Mouse (Mus musculus) forebrain, postnatal 0 days (tissue): Measurements from ENCODE around the gene Tprkb. TPM values are rescaled to one million over a fixed set of nuclear protein-coding genes. Genes with fewer than 3 reads are reported as not detected.
"Not testable (repeated sequence)": the region's sequence is repeated elsewhere in the genome, so short reads cannot be mapped to it uniquely, and the experiment has no call there.

ENCODE experiments used
- ATAC-seq: fragments of 200-750 bp; cut with Nextera tagmentation; 2 replicates; pipeline ENCODE4 v1.8.0; 2017; ENCODE audit warnings: mild to moderate bottlenecking, moderate library complexity
- DNase-seq: peaks from one replicate; pipeline ENCODE4 v3.0.0-alpha.2; 2015
- H3K27ac ChIP-seq: fragments of 300-500 bp; sonication (generic); 2 replicates; pipeline ENCODE4 v1.5.1; 2014; ENCODE audit warnings: low read depth, mild to moderate bottlenecking, antibody characterized with exemption, low read length, moderate library complexity, mixed read lengths
- H3K27me3 ChIP-seq: fragments of 300-500 bp; sonication (generic); 2 replicates; pipeline ENCODE4 v1.6.1; 2014; ENCODE audit warnings: mild to moderate bottlenecking, low read length, mixed read lengths; ENCODE audit not compliant: insufficient read depth
- H3K36me3 ChIP-seq: fragments of 300-500 bp; sonication (generic); 2 replicates; pipeline ENCODE4 v1.6.1; 2014; ENCODE audit warnings: mild to moderate bottlenecking, moderate library complexity; ENCODE audit not compliant: insufficient read depth
- H3K4me1 ChIP-seq: fragments of 300-500 bp; sonication (generic); 2 replicates; pipeline ENCODE4 v1.6.1; 2014; ENCODE audit warnings: antibody characterized with exemption; ENCODE audit not compliant: insufficient read depth
- H3K4me2 ChIP-seq: fragments of 300-500 bp; sonication (generic); 2 replicates; pipeline ENCODE4 v1.6.1; 2014; ENCODE audit warnings: low read depth, mild to moderate bottlenecking, moderate library complexity
- H3K4me3 ChIP-seq: fragments of 300-500 bp; sonication (generic); 2 replicates; pipeline ENCODE4 v1.5.1; 2014; ENCODE audit warnings: low read depth, low read length, mixed read lengths
- H3K9ac ChIP-seq: fragments of 300-500 bp; sonication (generic); 2 replicates; pipeline ENCODE4 v1.6.1; 2014; ENCODE audit warnings: mild to moderate bottlenecking
- H3K9me3 ChIP-seq: fragments of 300-500 bp; sonication (generic); 2 replicates; pipeline ENCODE4 v1.6.1; 2016; ENCODE audit warnings: low read length
- CTCF ChIP-seq: sonication (generic); IDR thresholded peaks from 2 replicates; pipeline ENCODE4 v1.5.1; 2016; ENCODE audit warnings: antibody characterized with exemption, control low read depth, low read depth
- WGBS: fragments of 180-500 bp; shearing (Covaris S2); extraction: QIAGEN DNeasy Blood & Tissue Kit; methylation state at CpG from one replicate; pipeline ENCODE4 v1.1.7; 2014; 5-methylcytosine and 5-hydroxymethylcytosine counted together
- polyA plus RNA-seq: library from polyadenylated mRNA; unstranded; fragments of >200 nt; fragmentation: Nextera tagmentation; extraction: Ambion mirVana; gene quantifications from 2 replicates; pipeline ENCODE4 v1.2.1, GENCODE M21; 2015
- total RNA-seq: library from RNA; depleted of rRNA; stranded (reverse); fragments of >200 nt; gene quantifications from 2 replicates; pipeline ENCODE4 v1.2.3, GENCODE M21; 2014

The Tprkb gene
- total and polyA plus RNA-seq, 2 experiments from 2014 or later = 66.8 to 69.6 TPM

DNA sequence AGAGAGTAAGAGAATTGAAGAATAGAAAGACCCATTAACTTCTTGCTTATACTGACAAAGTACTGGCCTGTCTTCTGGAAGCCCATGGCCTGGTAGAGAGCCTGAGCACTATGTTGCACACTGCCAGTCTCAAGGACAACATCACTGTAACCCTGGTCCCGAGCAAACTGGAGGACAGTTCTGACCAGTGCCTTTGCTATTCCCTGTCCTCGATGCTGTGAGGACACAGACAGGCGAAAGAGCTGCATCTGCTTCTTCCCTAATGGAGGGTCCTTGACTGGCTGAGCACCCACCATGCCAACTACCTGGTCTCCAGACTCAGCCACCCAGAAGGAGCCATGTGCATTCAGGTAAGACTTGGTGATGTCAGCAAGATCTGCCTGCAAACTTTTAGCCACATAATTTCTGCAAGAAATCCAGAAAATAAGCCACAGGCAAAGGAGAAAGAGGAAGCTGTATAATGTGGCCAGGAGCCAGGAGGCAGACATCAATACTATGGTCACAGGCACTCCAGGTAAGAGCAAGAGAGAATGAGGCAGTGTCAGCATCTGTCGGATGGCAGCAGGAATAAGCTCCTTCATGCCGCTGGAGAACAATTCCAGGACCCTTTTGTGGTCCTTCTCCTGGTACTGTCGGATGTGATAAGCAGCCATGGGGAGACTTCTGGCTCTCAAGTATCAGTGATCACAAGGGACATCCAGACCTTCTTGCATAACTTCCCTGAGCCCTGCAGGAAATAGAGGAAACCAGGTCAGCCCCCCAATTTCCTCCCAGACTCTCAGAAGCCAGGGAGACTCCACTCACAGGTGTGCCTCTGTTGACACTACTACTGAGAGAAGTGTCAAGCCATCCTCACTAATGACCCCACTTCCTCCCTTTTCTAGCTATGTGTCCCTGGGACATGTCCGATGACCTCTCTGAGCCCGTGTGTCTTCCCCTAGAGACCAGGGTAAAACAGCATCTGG is 43.7 kb upstream of the Tprkb start:
- ATAC-seq (no peak), DNase-seq (no peak)
- Histone ChIP-seq H3K4me1 (no peaks in the 10 kb centered on the region), H3K36me3 (no peaks in the 10 kb centered on the region), H3K27ac (no peak overlapping the region), H3K4me3 (no peak overlapping the region), H3K27me3 (no peaks in the 10 kb centered on the region), H3K4me2 (no peak overlapping the region), H3K9me3 (no peaks in the 10 kb centered on the region), H3K9ac (no peak overlapping the region)
- no peak for TF ChIP-seq CTCF
- WGBS = 88% methylated on average over 8 of the region's 8 CpGs

DNA sequence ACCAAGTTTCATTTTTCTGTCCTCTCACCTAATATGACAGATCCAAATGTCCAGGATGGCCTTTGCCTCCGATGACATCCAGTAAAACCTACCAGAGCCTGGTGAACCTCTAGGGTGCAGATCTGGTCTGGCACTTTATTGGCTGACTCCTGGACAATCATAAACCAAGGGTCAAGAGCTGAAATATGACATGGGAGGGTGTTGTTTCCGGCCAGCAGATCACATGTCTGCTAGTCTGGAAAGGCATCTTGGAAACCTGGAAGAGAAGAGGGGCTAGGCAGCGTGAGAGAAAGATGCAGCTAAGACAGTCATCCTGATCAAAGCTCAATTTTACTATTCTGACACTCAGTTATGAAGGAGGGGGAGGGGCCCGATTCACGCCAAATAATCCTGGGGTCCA is 42.7 kb upstream of the Tprkb start, which contains the start of gene Nat8f2:
Gene Nat8f2 (minus strand): TSS at position 153 of the 400 bp plus-strand sequence.
- not testable (repeated sequence) for DNase-seq, ATAC-seq, H3K36me3 ChIP-seq, H3K9me3 ChIP-seq, H3K27me3 ChIP-seq, H3K4me2 ChIP-seq, H3K27ac ChIP-seq, H3K4me3 ChIP-seq, H3K4me1 ChIP-seq, H3K9ac ChIP-seq
- WGBS = 88% methylated on average over 5 of the region's 5 CpGs

DNA sequence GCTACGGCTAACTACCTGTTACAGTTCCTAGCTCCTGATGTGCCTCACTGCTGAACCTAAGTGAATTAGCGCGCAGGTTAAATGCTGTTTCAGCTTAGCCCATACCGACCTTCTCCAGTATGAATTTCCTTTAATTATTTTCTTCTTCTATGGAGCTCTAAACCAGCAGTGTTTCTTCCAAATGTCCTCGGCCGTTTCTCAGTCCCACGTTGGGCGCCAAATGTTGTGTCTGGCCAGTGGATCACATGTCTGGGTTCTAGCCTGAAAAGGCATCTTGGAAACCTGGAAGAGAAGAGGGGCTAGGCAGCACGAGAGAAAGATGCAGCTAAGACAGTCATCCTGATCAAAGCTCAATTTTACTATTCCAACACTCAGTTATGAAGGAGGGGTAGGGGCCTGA is 28.4 kb upstream of the Tprkb start:
- not testable (repeated sequence) for H3K4me1 ChIP-seq, ATAC-seq, H3K4me3 ChIP-seq, H3K36me3 ChIP-seq, H3K27ac ChIP-seq, DNase-seq, H3K9me3 ChIP-seq, H3K27me3 ChIP-seq, H3K4me2 ChIP-seq, H3K9ac ChIP-seq
- 94% methylated on average over 9 of the region's 9 CpGs for WGBS

DNA sequence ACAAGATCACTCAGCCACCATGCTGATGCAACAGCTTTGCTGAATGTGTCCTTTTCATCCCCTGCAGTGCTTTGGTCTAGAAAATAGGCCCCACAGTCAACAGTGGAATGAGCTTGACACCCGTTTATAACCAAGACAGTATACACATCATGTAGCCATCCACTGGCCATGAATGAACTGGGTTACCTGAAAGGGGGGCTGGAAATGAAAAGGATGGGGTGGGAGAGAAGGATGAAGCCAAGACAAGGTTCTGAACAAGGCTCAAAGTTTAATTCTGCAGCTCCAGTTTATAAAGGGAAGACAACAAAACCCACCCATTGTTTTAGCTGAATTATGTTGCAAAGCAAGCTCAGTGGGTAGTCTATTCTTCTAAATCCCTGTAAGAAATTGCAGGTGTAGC is 27.4 kb upstream of the Tprkb start:
- Histone ChIP-seq H3K4me1 (no peaks in the 10 kb centered on the region), H3K27ac (no peak overlapping the region), H3K27me3 (no peaks in the 10 kb centered on the region), H3K9me3 (0 out of 2 replicates have a peak, but pooled peaks cover 8% of the 10 kb centered on the region), H3K4me3 (no peak overlapping the region), H3K9ac (no peak overlapping the region), H3K4me2 (no peak overlapping the region), H3K36me3 (no peaks in the 10 kb centered on the region)
- 87% methylated on average over 1 of the region's 1 CpGs for WGBS
- no peak for TF ChIP-seq CTCF
- no peak for DNase-seq
- no peak for ATAC-seq

DNA sequence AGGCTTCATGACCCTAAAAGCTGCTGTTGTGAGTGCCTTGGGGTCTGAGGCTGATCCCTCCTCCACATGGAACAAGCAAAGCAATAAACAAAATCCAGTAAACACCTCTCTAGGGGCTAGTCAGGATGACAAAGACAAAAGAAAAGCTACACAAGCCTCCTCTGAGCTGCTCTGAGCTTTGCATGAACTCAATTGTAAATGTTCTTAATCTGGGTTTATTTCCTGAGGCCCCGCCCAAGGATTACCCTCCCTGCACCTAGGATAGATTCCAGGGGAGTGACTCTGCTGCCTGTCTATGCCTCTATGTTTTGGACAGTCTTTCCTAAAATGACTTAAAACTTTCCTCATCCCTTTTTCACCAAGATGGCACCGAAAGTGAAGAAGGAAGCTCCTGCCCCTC is 22.7 kb upstream of the Tprkb start:
- DNase-seq = no peak
- TF ChIP-seq CTCF = no peak
- WGBS = 86% methylated on average over 2 of the region's 2 CpGs

DNA sequence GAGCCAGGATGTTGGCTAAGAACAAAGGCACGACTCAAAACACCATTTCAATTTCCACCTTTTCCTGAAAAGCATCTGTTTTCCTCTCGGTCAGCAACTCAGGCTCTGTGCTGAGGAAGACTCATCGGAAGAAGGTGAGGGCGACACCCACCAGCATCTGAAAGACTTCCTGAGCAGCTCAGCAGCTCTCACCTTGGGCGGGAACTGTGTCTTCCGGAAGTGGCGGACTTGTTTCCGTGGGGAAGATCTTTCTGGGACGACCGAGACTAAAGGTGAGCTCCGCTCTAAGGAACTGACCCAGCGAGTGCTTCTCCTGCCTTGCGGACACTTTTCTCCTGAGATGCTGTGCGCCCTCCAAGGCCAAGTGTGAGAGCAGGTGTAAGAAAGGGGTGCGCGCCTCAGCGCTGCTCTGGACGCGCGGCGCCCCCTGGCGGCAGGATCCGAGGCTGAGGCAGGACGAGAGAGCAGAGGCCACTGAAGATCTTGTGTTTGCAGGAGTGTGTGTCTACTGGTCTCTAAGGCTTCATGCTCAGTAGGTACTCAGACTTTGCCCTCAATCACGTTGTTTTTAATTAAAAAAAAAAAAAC is 16.5 kb upstream of the Tprkb start:
- H3K27ac ChIP-seq, H3K9ac ChIP-seq, H3K4me3 ChIP-seq, DNase-seq, H3K9me3 ChIP-seq, H3K4me2 ChIP-seq, H3K27me3 ChIP-seq, H3K4me1 ChIP-seq, ATAC-seq, H3K36me3 ChIP-seq: not testable (repeated sequence)
- peak; percentile 63 for TF ChIP-seq CTCF
- 73% methylated on average over 25 of the region's 25 CpGs for WGBS

More for the DNA sequence above, 22.7 kb upstream of the Tprkb start:
- Histone ChIP-seq H3K27me3 (no peaks in the 10 kb centered on the region), H3K9me3 (0 out of 2 replicates have a peak, but pooled peaks cover 6% of the 10 kb centered on the region), H3K27ac (no peak overlapping the region), H3K4me3 (no peak overlapping the region), H3K4me1 (no peaks in the 10 kb centered on the region), H3K9ac (no peak overlapping the region), H3K4me2 (no peak overlapping the region), H3K36me3 (no peaks in the 10 kb centered on the region)
- no peak for ATAC-seq

DNA sequence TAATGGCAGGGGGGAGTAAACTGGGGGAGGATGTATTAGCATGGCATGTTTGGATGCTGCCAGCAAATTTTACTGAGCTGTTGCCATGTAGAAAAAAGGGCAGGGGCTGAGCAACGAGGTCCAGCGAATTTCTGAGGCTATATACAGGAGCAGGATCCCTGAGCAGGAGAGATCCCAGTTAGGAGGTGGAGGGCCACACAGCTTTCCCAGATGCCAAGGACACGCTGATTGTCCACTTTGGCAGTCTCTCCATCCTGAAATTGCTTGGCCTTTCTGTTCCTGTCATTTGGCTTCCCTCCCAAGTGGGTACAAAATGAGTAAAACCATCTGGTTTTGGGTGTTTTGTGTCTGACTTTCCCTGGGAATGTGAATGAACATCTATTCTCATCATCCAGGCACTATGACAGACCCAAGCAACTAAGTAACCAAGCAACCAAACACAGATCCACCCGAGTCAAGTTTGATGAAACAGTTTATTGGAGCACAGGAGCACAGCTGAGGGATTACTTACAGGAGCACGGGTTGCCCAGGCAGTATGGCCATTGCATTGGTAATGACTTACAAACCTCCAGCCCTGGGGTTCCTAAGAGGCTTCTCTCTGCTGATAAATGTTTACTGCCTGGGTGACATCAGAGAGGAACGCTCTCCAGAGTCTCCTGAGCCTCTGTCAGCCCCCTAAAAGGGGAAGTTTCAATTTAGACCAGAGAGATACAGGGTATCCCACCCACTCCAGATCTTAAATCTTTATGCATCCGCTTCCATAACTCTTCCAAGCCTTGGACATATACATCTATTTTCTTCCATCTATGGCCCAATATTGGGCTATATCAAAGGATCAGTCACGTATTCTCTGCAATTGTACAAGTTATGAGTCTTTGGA is 12.8 kb upstream of the Tprkb start:
- WGBS = 66% methylated on average over 7 of the region's 8 CpGs
- ATAC-seq, H3K36me3 ChIP-seq, H3K9me3 ChIP-seq, H3K4me1 ChIP-seq, H3K27ac ChIP-seq, H3K27me3 ChIP-seq, DNase-seq, H3K4me3 ChIP-seq, H3K9ac ChIP-seq, H3K4me2 ChIP-seq: not testable (repeated sequence)
